Mouse (Mus musculus) limb, embryonic 14.5 days (tissue): ENCODE results near the gene Olfr780. TPM values are rescaled to one million over a fixed set of nuclear protein-coding genes. Genes with fewer than 3 reads are reported as not detected.

Experiments used
- ATAC-seq: fragments of 200-750 bp; cut with Nextera tagmentation; 2 replicates; pipeline ENCODE4 v1.8.0; 2017; ENCODE audit warnings: low read depth, moderate number of reproducible peaks, moderate TSS enrichment; ENCODE audit not compliant: low FRiP score
- DNase-seq: peaks from one replicate; pipeline ENCODE4 v3.0.0-alpha.2; 2015; ENCODE audit warnings: low spot score
- H3K27ac ChIP-seq: fragments of 300-500 bp; sonication (generic); replicated peaks from 2 replicates; pipeline ENCODE4 v1.5.1; 2014; ENCODE audit warnings: low read depth, mild to moderate bottlenecking, low read length, moderate library complexity, mixed read lengths
- H3K27me3 ChIP-seq: fragments of 300-500 bp; sonication (generic); 2 replicates; pipeline ENCODE4 v1.6.1; 2014; ENCODE audit warnings: low read length, mixed read lengths; ENCODE audit not compliant: control insufficient read depth, insufficient read depth
- H3K36me3 ChIP-seq: fragments of 300-500 bp; sonication (generic); 2 replicates; pipeline ENCODE4 v1.6.1; 2014; ENCODE audit warnings: mild to moderate bottlenecking, low read length, moderate library complexity, mixed read lengths; ENCODE audit not compliant: control insufficient read depth, insufficient read depth
- H3K4me1 ChIP-seq: fragments of 300-500 bp; sonication (generic); 2 replicates; pipeline ENCODE4 v1.6.1; 2014; ENCODE audit warnings: antibody characterized with exemption, low read length, mixed read lengths; ENCODE audit not compliant: control insufficient read depth, insufficient read depth
- H3K4me2 ChIP-seq: fragments of 300-500 bp; sonication (generic); replicated peaks from 2 replicates; pipeline ENCODE4 v1.6.1; 2014; ENCODE audit warnings: low read depth, mild to moderate bottlenecking, low read length, moderate library complexity; ENCODE audit not compliant: severe bottlenecking
- H3K4me3 ChIP-seq: fragments of 300-500 bp; sonication (generic); replicated peaks from 2 replicates; pipeline ENCODE4 v1.5.1; 2014; ENCODE audit warnings: low read length
- H3K9ac ChIP-seq: fragments of 300-500 bp; sonication (generic); 2 replicates; pipeline ENCODE4 v1.6.1; 2014; ENCODE audit warnings: mild to moderate bottlenecking, low read depth, low read length, moderate library complexity; ENCODE audit not compliant: severe bottlenecking
- H3K9me3 ChIP-seq: fragments of 300-500 bp; sonication (generic); 2 replicates; pipeline ENCODE4 v1.6.1; 2016; ENCODE audit warnings: low read length; ENCODE audit not compliant: control insufficient read depth
- POLR2A ChIP-seq: fragments of 200-500 bp; IDR thresholded peaks from 2 replicates; pipeline ENCODE4 v1.8.0; 2012; ENCODE audit warnings: inconsistent platforms, mild to moderate bottlenecking, moderate library complexity, borderline replicate concordance; ENCODE audit not compliant: insufficient read depth, insufficient read length; ENCODE audit errors: extremely low read depth
- WGBS: fragments of 180-500 bp; shearing (Covaris S2); extraction: QIAGEN DNeasy Blood & Tissue Kit; methylation state at CpG from one replicate; pipeline ENCODE4 v1.1.7; 2014; 5-methylcytosine and 5-hydroxymethylcytosine counted together
- polyA plus RNA-seq, 2 experiments: library from polyadenylated mRNA; depleted of rRNA in 1 of 2; stranded (reverse) in 1 of 2; unstranded in 1 of 2; fragments of >200 nt; fragmentation: Nextera tagmentation in 1 of 2; extraction: Ambion mirVana in 1 of 2; gene quantifications; 2 replicates each; pipeline versions ENCODE4 v1.2.1 to v1.2.3; 2012 to 2014

The Olfr780 gene
- polyA plus RNA-seq, 2 experiments = not detected

- no peaks in the 10 kb centered on the region for H3K36me3 ChIP-seq
- H3K27me3 ChIP-seq = no peaks in the 10 kb centered on the region
- H3K9ac ChIP-seq = no peak overlapping the region
- TF ChIP-seq POLR2A = no peak
- H3K4me3 ChIP-seq = no peak overlapping the region
- DNase-seq = no peak
- no peaks in the 10 kb centered on the region for H3K9me3 ChIP-seq
- no peak for ATAC-seq
- no peaks in the 10 kb centered on the region for H3K4me1 ChIP-seq
- no peak overlapping the region for H3K27ac ChIP-seq
- WGBS = 64% methylated on average over 5 of the region's 5 CpGs
- H3K4me2 ChIP-seq = no peak overlapping the region
These were observed 39.4 kb downstream of the Olfr780 start for GRCm38 (mm10) chr10:129357307-129357706.

Other genes with a start within 250 kb of the Olfr780 start
- 0.03 TPM in 1 of 2 replicates, not detected in the other for gene Olfr766-ps1, start 249.1 kb upstream of the Olfr780 start, polyA plus RNA-seq (2012; rRNA removed)
- gene Olfr766-ps1, start 249.1 kb upstream of the Olfr780 start, polyA plus RNA-seq (2014; fragmentation: Nextera tagmentation; extraction: Ambion mirVana) = not detected in 2 replicates
- 0.01 TPM in 1 of 2 replicates, not detected in the other for gene Olfr767, start 235.2 kb upstream of the Olfr780 start, polyA plus RNA-seq (2012; rRNA removed)
- not detected in 2 replicates for gene Olfr767, start 235.2 kb upstream of the Olfr780 start, polyA plus RNA-seq (2014; fragmentation: Nextera tagmentation; extraction: Ambion mirVana)
- gene Olfr768, start 218.7 kb upstream of the Olfr780 start, polyA plus RNA-seq (2012; rRNA removed) = not detected in 2 replicates
- 0.04 TPM in 1 of 2 replicates, not detected in the other for gene Olfr768, start 218.7 kb upstream of the Olfr780 start, polyA plus RNA-seq (2014; fragmentation: Nextera tagmentation; extraction: Ambion mirVana)
- 0.01 TPM in 1 of 2 replicates, not detected in the other for gene Olfr769, start 200.3 kb upstream of the Olfr780 start, polyA plus RNA-seq (2012; rRNA removed)
- not detected in 2 replicates for gene Olfr769, start 200.3 kb upstream of the Olfr780 start, polyA plus RNA-seq (2014; fragmentation: Nextera tagmentation; extraction: Ambion mirVana)
- not detected in 2 replicates for gene Olfr770, start 179.1 kb upstream of the Olfr780 start, polyA plus RNA-seq (2012; rRNA removed)
- not detected in 2 replicates for gene Olfr770, start 179.1 kb upstream of the Olfr780 start, polyA plus RNA-seq (2014; fragmentation: Nextera tagmentation; extraction: Ambion mirVana)
- not detected in 2 replicates for gene Olfr771, start 153.4 kb upstream of the Olfr780 start, polyA plus RNA-seq (2012; rRNA removed)
- gene Olfr771, start 153.4 kb upstream of the Olfr780 start, polyA plus RNA-seq (2014; fragmentation: Nextera tagmentation; extraction: Ambion mirVana) = not detected in 2 replicates
- not detected in 2 replicates for gene Olfr772, start 140.2 kb upstream of the Olfr780 start, polyA plus RNA-seq (2012; rRNA removed)
- gene Olfr772, start 140.2 kb upstream of the Olfr780 start, polyA plus RNA-seq (2014; fragmentation: Nextera tagmentation; extraction: Ambion mirVana) = not detected in 2 replicates
- gene Olfr773, start 130.7 kb upstream of the Olfr780 start, polyA plus RNA-seq (2012; rRNA removed) = not detected in 2 replicates
- gene Olfr773, start 130.7 kb upstream of the Olfr780 start, polyA plus RNA-seq (2014; fragmentation: Nextera tagmentation; extraction: Ambion mirVana) = not detected in 2 replicates
- not detected in 2 replicates for gene Olfr774, start 81.9 kb upstream of the Olfr780 start, polyA plus RNA-seq (2012; rRNA removed)
- gene Olfr774, start 81.9 kb upstream of the Olfr780 start, polyA plus RNA-seq (2014; fragmentation: Nextera tagmentation; extraction: Ambion mirVana) = not detected in 2 replicates
- not detected in 2 replicates for gene Olfr775, start 69.7 kb upstream of the Olfr780 start, polyA plus RNA-seq (2012; rRNA removed)
- gene Olfr775, start 69.7 kb upstream of the Olfr780 start, polyA plus RNA-seq (2014; fragmentation: Nextera tagmentation; extraction: Ambion mirVana) = not detected in 2 replicates
- gene Olfr776, start 59.0 kb upstream of the Olfr780 start, polyA plus RNA-seq (2012; rRNA removed) = not detected in 2 replicates
- gene Olfr776, start 59.0 kb upstream of the Olfr780 start, polyA plus RNA-seq (2014; fragmentation: Nextera tagmentation; extraction: Ambion mirVana) = not detected in 2 replicates
- not detected in 2 replicates for gene Olfr777, start 46.6 kb upstream of the Olfr780 start, polyA plus RNA-seq (2012; rRNA removed)
- gene Olfr777, start 46.6 kb upstream of the Olfr780 start, polyA plus RNA-seq (2014; fragmentation: Nextera tagmentation; extraction: Ambion mirVana) = not detected in 2 replicates
- gene Olfr781, start 10.7 kb downstream of the Olfr780 start, polyA plus RNA-seq (2012; rRNA removed) = not detected in 2 replicates
- gene Olfr781, start 10.7 kb downstream of the Olfr780 start, polyA plus RNA-seq (2014; fragmentation: Nextera tagmentation; extraction: Ambion mirVana) = not detected in 2 replicates
- not detected in 2 replicates for gene Olfr782, start 30.7 kb downstream of the Olfr780 start, polyA plus RNA-seq (2012; rRNA removed)
- gene Olfr782, start 30.7 kb downstream of the Olfr780 start, polyA plus RNA-seq (2014; fragmentation: Nextera tagmentation; extraction: Ambion mirVana) = not detected in 2 replicates
- gene Olfr784, start 66.0 kb downstream of the Olfr780 start, polyA plus RNA-seq (2012; rRNA removed) = 0.04 TPM in 1 of 2 replicates, not detected in the other
- gene Olfr784, start 66.0 kb downstream of the Olfr780 start, polyA plus RNA-seq (2014; fragmentation: Nextera tagmentation; extraction: Ambion mirVana) = 0.12 and 0.15 TPM in 2 replicates
- not detected in 2 replicates for gene Olfr785, start 87.3 kb downstream of the Olfr780 start, polyA plus RNA-seq (2012; rRNA removed)
- gene Olfr785, start 87.3 kb downstream of the Olfr780 start, polyA plus RNA-seq (2014; fragmentation: Nextera tagmentation; extraction: Ambion mirVana) = not detected in 2 replicates
- not detected in 2 replicates for gene Olfr786, start 109.2 kb downstream of the Olfr780 start, polyA plus RNA-seq (2012; rRNA removed)
- gene Olfr786, start 109.2 kb downstream of the Olfr780 start, polyA plus RNA-seq (2014; fragmentation: Nextera tagmentation; extraction: Ambion mirVana) = not detected in 2 replicates
- gene Olfr787, start 143.7 kb downstream of the Olfr780 start, polyA plus RNA-seq (2012; rRNA removed) = not detected in 2 replicates
- not detected in 2 replicates for gene Olfr787, start 143.7 kb downstream of the Olfr780 start, polyA plus RNA-seq (2014; fragmentation: Nextera tagmentation; extraction: Ambion mirVana)
- not detected in 2 replicates for gene Olfr788, start 152.9 kb downstream of the Olfr780 start, polyA plus RNA-seq (2012; rRNA removed)
- gene Olfr788, start 152.9 kb downstream of the Olfr780 start, polyA plus RNA-seq (2014; fragmentation: Nextera tagmentation; extraction: Ambion mirVana) = not detected in 2 replicates
- gene Olfr789, start 166.6 kb downstream of the Olfr780 start, polyA plus RNA-seq (2012; rRNA removed) = not detected in 2 replicates
- gene Olfr789, start 166.6 kb downstream of the Olfr780 start, polyA plus RNA-seq (2014; fragmentation: Nextera tagmentation; extraction: Ambion mirVana) = not detected in 2 replicates
- gene Olfr790, start 180.4 kb downstream of the Olfr780 start, polyA plus RNA-seq (2012; rRNA removed) = not detected in 2 replicates
- gene Olfr790, start 180.4 kb downstream of the Olfr780 start, polyA plus RNA-seq (2014; fragmentation: Nextera tagmentation; extraction: Ambion mirVana) = not detected in 2 replicates
- gene Olfr791, start 203.7 kb downstream of the Olfr780 start, polyA plus RNA-seq (2012; rRNA removed) = not detected in 2 replicates
- gene Olfr791, start 203.7 kb downstream of the Olfr780 start, polyA plus RNA-seq (2014; fragmentation: Nextera tagmentation; extraction: Ambion mirVana) = not detected in 2 replicates
- gene Olfr792, start 221.0 kb downstream of the Olfr780 start, polyA plus RNA-seq (2012; rRNA removed) = not detected in 2 replicates
- gene Olfr792, start 221.0 kb downstream of the Olfr780 start, polyA plus RNA-seq (2014; fragmentation: Nextera tagmentation; extraction: Ambion mirVana) = not detected in 2 replicates
- not detected in 2 replicates for gene Olfr794, start 249.5 kb downstream of the Olfr780 start, polyA plus RNA-seq (2012; rRNA removed)
- gene Olfr794, start 249.5 kb downstream of the Olfr780 start, polyA plus RNA-seq (2014; fragmentation: Nextera tagmentation; extraction: Ambion mirVana) = not detected in 2 replicates